Mouse (Mus musculus): ENCODE results near the gene Palb2.

Palb2 gene

GRCm38 (mm10) chr7:122099222-122099621, 33.6 kb downstream of the Palb2 start:
- DNase-seq (ENCODE audit: low spot score), result no peak

- no peak for DNase-seq (ENCODE audit: low spot score)
Measured at GRCm38 (mm10) chr7:122098009-122098408, 34.8 kb downstream of the Palb2 start.

DNA sequence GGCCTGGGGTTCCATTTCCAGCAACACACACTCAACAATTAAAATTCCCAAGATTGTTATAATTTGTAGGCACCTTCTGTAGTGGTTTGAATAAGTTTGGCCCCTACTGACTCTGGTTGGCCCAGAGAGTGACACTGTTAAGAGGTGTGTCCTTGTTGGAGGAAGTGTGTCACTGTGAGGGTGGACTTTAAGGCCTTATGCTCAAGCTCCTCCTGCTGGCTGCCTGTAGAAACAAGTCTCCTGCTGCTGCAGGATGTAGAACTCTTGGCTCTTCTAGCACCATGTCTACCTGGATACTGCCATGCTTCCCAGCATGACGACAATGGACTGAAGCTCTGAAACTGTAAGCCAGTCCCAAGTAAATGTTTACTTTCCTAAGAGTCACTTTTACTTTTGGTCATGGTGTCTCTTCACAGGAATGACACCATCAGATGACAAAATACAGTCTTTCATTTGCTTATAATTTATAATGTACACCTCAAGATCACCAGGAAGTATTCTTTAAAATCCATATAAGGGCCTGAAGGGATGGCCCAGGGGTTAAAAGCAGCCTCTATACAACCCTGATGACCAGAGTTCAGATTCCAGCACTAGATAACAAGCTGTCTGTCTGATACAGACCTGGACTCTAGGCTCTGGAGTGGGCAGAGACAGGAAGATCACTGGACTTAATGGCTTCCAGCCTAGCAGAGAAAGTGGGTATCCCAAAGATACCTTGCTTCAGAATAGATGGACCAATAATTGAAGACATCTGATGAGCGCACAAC, 38.0 kb downstream of the Palb2 start:
- DNase-seq (ENCODE audit: low spot score), result no peak

DNA sequence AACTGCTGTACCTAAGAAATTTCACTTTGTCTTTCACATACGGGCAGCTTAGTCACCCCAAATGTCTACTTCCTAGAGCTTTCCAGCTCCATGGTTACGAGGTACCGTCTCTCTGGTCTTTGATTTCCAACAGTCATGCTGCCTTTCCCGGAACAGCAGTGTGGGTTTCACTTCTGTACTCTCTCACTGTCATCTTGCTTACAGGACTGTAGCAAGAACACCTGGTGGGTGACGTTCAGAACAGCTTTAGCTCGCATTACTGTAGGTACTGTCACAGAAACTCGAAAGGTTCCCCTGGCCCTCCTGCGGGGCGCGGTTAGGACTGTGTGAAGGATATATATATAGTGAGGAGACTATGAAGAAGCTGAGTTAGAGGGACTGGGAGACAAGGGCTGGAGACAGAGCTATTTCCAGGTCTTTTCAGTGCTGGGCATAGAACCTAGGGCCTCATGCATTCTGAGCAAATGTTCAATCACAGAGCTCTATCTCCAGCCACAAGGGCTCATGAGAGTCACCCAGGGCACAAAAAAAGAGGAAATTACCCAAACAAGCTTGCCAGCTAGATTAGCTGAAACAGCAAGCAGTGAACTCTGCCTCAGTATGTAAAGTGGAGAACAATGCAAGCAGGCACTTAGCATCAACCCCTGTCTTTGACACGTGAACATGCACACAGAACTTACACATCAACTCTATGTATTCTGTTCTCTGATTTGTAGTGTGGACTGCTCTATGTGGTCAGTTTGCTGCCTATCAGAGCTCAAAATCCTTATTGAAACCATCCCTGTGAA, 45.4 kb downstream of the Palb2 start:
- no peak for DNase-seq (ENCODE audit: low spot score)

DNA sequence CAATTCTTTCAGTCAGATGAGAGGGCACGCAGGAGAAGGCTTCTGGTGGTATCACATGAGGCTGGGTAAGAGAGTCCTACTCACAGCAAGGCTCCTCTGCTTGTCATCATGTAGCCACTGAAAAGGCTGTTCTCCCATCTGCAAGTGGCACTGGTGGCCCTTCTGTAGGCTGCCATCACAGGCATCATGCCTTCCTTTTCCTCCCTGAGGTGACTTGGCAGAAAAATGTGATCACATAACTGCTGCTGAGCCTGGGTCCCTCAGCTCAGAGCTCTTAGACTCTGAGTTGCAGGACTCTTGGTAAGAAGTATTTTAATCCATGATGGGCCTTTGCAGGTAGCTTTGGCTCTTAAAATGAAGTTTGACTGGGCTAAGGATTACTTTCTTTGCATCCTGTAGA, 51.7 kb downstream of the Palb2 start:
- no peak for DNase-seq (ENCODE audit: low spot score)

DNA sequence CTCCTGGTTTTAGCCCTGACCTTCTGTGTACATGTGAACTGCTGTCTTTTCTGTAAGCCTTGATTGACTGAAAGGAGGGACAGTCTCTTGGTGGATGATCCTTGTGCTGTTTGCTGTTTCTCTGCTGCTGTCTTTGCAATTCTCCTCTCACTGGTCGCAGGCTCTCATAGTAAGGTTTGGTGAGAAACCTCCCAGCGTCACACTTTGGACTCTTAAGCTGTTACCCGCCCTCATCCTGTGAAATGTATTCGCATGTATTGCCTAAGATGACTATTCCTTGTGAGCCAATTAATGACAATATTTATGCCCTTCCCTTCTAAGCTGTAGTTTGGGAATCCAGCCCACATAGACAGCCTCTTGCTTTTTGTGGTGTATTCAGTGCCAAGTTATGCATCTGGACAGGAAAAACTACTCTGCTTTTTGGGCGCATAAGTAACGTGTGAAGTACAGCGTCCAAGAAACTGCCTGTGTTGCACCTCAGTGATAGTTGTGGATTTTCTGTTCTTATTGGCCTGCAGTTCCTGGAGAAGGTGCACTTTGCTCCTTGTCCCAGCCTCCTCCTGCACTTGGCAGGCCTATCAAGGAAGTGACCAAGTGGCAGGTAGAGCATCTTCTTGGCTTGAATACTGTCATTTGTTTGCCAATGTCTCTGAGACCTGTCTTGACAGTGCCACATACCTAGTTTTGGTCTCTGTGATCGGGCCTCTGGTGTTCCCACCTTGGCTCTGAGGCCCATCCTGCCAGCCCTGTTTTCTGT, 52.8 kb downstream of the Palb2 start:
- no peak for DNase-seq (ENCODE audit: low spot score)

- no peak for DNase-seq (ENCODE audit: low spot score)
Measured at GRCm38 (mm10) chr7:122074374-122074773, 58.4 kb downstream of the Palb2 start.

- no peak for DNase-seq (ENCODE audit: low spot score)
Measured at GRCm38 (mm10) chr7:122067517-122068381, 65.0 kb downstream of the Palb2 start.

- DNase-seq (ENCODE audit: low spot score), result peak; percentile 94
Measured at GRCm38 (mm10) chr7:122066945-122067516, 65.8 kb downstream of the Palb2 start, which contains the start of the genes Ubfd1 and Ears2. Gene Ubfd1 (plus strand): TSS chr7:122067175. Gene Ears2 (minus strand): TSS chr7:122067263.

DNA sequence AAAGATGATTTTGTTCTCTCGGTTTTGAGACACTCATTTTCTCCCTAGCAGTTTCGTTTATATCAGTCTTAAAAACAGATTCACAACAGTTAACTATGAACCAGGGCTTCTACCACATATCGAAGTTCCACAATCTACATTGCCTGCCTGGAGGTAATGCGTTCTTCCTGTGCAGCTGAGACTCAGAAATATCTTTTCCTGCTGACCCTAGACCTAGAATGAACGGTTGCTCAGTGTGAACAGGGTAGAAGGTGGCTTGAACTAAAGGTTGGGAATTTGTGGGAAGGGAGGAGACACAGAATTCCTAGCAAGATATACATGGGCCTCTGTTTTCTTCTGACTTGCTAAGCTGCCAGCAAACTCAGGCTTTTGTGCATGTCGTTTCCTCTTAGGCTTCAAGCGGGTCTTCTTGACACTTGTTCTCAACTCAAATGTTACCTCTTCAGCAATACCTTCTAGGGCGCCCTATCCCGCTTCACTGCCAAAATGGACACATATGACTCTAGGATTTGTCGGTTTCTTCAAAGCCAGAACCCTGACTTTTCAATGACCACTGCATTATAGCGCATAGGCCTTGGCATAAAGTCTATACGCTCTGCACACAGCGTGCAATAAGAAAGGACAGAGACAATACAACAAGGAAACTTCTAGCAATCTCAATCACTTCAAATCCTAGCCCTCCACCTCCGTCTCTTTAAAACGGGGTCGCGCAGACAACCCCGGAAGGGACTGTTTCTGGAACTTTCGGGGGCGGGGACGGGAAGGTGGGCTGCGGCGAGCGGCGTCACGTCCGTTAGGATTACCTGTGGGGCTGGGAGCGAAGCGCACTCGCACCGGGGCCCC, 66.5 kb downstream of the Palb2 start:
- DNase-seq (ENCODE audit: low spot score), result no peak

- no peak for DNase-seq (ENCODE audit: low spot score)
Measured at GRCm38 (mm10) chr7:122065656-122066055, 67.1 kb downstream of the Palb2 start.
